Mouse (Mus musculus) heart, adult 8-10 months (tissue): ENCODE results near the gene Cldn34b4. TPM values are rescaled to one million over a fixed set of nuclear protein-coding genes. Genes with fewer than 3 reads are reported as not detected.

Experiments used
- DNase-seq: peaks from one replicate; pipeline ENCODE4 v3.0.0; 2022; ENCODE audit warnings: low spot score
- total RNA-seq, 4 experiments: library from RNA; stranded (reverse); gene quantifications; 2 replicates each; pipeline ENCODE4 v1.2.4; 2022

Cldn34b4 gene
- total RNA-seq: not detected

DNA sequence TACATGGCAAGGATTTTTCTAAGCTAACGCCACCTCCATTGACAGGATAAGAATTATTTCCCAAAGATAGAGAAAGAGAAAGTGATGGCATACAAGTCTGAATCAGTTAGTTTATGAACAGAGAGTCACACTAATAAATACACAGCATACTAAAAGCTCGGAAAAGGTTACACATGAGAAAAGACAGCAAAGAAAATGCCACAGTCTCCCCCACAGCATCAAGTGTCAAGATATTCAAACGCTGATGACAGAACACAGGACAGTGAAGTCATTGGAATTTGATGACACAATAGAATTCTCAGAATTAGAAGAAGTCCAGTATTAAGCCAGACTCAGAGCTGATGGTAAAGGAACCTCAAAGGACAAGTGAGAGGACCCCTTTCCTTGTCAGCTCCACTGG is at the start of gene Cldn34b4:
Gene Cldn34b4, plus strand, starts transcription at position 301 of the 400 bp plus-strand sequence.
- DNase-seq: no peak

Other genes starting within 250 kb of the Cldn34b4 start
- not detected for gene Cldn34b3, start 129.0 kb upstream of the Cldn34b4 start, total RNA-seq
- not detected for gene Cldn34d, start 209.6 kb downstream of the Cldn34b4 start, total RNA-seq